Mouse (Mus musculus) ES-Bruce4 (cell line): ENCODE results near the gene H2-Eb1. TPM values are rescaled to one million over a fixed set of nuclear protein-coding genes. Genes with fewer than 3 reads are reported as not detected.

Experiments used
- H3K27ac ChIP-seq: 2 replicates; pipeline ENCODE4 v1.5.1; 2012; ENCODE audit warnings: low read length, inconsistent platforms; ENCODE audit not compliant: insufficient read depth
- H3K27me3 ChIP-seq: 2 replicates; pipeline ENCODE4 v1.6.1; 2012; ENCODE audit warnings: mild to moderate bottlenecking, low read length, inconsistent platforms; ENCODE audit not compliant: control insufficient read depth, poor library complexity, insufficient read depth, severe bottlenecking
- H3K36me3 ChIP-seq: 2 replicates; pipeline ENCODE4 v1.6.1; 2012; ENCODE audit warnings: inconsistent platforms, mild to moderate bottlenecking, low read length, moderate library complexity; ENCODE audit not compliant: control insufficient read depth, poor library complexity, insufficient read depth, severe bottlenecking
- H3K4me1 ChIP-seq: one replicate; pipeline ENCODE4 v1.8.1; 2011; ENCODE audit warnings: low read length; ENCODE audit not compliant: control insufficient read depth, insufficient read depth
- H3K4me3 ChIP-seq: 2 replicates; pipeline ENCODE4 v1.5.1; 2011; ENCODE audit warnings: low read depth, mild to moderate bottlenecking, low read length
- H3K9ac ChIP-seq: 2 replicates; pipeline ENCODE4 v1.6.1; 2012; ENCODE audit warnings: low read depth, mild to moderate bottlenecking, inconsistent platforms; ENCODE audit not compliant: poor library complexity, severe bottlenecking
- H3K9me3 ChIP-seq: replicated peaks from 2 replicates; pipeline ENCODE4 v1.6.1; 2012; ENCODE audit warnings: mild to moderate bottlenecking, low read length, inconsistent platforms; ENCODE audit not compliant: control insufficient read depth, poor library complexity, insufficient read depth, severe bottlenecking
- CTCF ChIP-seq: IDR thresholded peaks from one replicate; pipeline ENCODE4 v1.8.1; 2011; ENCODE audit warnings: low read depth, low read length
- EP300 ChIP-seq: IDR thresholded peaks from 2 replicates; pipeline ENCODE4 v1.6.1; 2011; ENCODE audit warnings: low read depth, low read length; ENCODE audit not compliant: insufficient read depth
- POLR2A ChIP-seq: IDR thresholded peaks from one replicate; pipeline ENCODE4 v1.8.1; 2011; ENCODE audit warnings: low read length; ENCODE audit not compliant: insufficient read depth
- polyA plus RNA-seq: library from polyadenylated mRNA; stranded (reverse); fragments of >200 nt; gene quantifications from 2 replicates; pipeline ENCODE4 v1.2.4, GENCODE M21; 2011; ENCODE audit warnings: low read depth; ENCODE audit not compliant: missing spikeins, insufficient read depth, insufficient read length

Gene H2-Eb1
- polyA plus RNA-seq, 1 experiment, result 2.8 TPM

DNA sequence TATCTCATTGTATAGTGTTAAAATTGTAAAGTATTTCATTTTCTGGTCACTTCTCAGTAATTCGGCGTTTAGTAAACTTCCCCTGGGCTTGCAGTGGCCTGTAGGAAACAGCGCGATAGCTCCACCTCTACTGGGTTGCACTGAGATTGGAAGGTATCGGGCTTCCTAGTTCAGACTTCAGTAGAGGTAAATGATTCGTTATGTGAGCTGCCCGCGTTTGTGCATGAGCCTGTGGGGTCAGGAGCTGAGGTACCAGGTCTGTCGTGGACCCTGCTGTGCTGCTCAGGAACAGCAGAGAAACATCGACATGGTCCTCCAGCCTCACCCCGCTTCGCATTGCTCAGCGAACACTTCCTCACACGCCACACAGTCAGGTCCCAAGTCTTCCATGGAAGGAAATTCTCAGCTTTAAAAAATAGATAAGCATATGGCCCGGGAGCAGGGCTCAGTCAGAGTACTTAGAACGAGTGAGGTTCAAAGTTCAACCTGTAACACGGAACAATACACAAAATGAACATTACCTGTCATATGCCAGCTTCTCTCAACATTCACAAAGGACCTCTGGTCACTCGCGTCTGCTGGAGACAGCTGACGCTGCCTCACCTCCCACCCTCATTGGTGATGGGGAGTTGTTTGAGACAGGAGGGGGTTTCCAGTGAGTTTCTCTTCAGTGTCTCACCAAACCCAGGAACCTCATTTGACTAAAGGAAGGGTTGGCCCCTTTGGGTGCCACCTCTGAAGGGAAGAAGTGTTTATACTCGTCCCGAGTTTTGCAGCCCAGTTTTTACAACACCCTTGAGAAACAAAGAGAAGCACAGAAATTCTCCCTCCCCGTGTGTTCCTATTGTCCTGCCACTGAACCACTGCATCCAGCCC, 4.7 kb upstream of the H2-Eb1 start:
- Histone ChIP-seq H3K27ac (no peak overlapping the region), H3K36me3 (no peaks in the 10 kb centered on the region), H3K4me1 (no peaks in the 10 kb centered on the region), H3K27me3 (no peaks in the 10 kb centered on the region), H3K4me3 (no peak overlapping the region), H3K9me3 (no peaks in the 10 kb centered on the region), H3K9ac (no peak overlapping the region)
- no peak for TF ChIP-seq CTCF
- no peak for TF ChIP-seq POLR2A
- TF ChIP-seq EP300, result no peak

GRCm38 (mm10) chr17:34301670-34302190, 3.9 kb upstream of the H2-Eb1 start:
- Histone ChIP-seq H3K4me1 (no peaks in the 10 kb centered on the region), H3K36me3 (no peaks in the 10 kb centered on the region), H3K9ac (no peak overlapping the region), H3K27me3 (no peaks in the 10 kb centered on the region), H3K27ac (no peak overlapping the region), H3K9me3 (no peaks in the 10 kb centered on the region), H3K4me3 (no peak overlapping the region)
- TF ChIP-seq EP300 (no peak), POLR2A (no peak), CTCF (no peak)

DNA sequence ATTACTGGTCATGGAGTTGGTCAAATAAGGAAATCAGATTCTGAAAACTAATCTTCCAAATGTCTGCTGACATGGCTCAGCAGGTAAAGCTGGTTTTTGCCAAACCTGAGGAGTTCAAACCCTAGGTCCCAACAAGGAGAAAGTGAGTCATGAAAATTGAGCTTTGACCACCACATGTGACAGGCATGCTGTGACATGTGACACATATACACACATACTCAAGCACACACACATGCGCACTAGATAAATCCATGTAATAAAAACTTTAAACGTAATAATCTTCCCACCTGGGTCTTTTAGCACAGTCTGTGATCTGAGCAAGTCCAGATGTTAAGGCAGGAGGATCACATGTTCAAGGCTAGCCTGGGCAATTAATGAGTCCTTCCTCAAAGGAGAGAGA, 1.9 kb upstream of the H2-Eb1 start:
- TF ChIP-seq POLR2A, result no peak
- no peak for TF ChIP-seq CTCF
- no peak for TF ChIP-seq EP300
- Histone ChIP-seq H3K36me3 (no peaks in the 10 kb centered on the region), H3K27ac (no peak overlapping the region), H3K9me3 (no peaks in the 10 kb centered on the region), H3K4me1 (no peaks in the 10 kb centered on the region), H3K27me3 (no peaks in the 10 kb centered on the region), H3K9ac (no peak overlapping the region), H3K4me3 (no peak overlapping the region)

DNA sequence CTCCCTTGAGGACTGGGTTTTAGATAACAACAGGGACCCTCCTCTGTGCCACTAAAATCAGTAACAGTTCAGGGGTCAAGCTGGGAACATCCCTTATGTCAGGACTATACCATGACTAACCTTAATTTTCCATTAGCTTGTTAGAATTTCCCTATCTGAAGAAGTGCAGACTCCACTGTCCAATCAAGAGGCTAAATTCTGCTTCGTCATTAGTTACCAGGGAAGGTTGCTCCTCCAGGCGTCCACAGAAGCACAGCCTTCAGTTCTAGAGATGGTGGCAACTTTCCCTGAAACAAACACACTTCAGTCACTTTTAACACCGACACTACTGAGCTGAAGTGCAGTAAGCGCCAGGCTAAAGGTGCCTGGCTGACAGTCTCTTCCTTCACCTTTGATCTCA, 916 bp upstream of the H2-Eb1 start:
- no peak overlapping the region for H3K27ac ChIP-seq
- H3K36me3 ChIP-seq, result no peaks in the 10 kb centered on the region
- no peak overlapping the region for H3K9ac ChIP-seq
- TF ChIP-seq EP300 (no peak), CTCF (no peak), POLR2A (no peak)
- H3K9me3 ChIP-seq, result no peaks in the 10 kb centered on the region
- H3K4me1 ChIP-seq, result no peaks in the 10 kb centered on the region
- no peak overlapping the region for H3K4me3 ChIP-seq
- no peaks in the 10 kb centered on the region for H3K27me3 ChIP-seq

GRCm38 (mm10) chr17:34306407-34306806, 740 bp downstream of the H2-Eb1 start:
- H3K9ac ChIP-seq, result no peak overlapping the region
- H3K4me3 ChIP-seq, result no peak overlapping the region
- no peaks in the 10 kb centered on the region for H3K9me3 ChIP-seq
- H3K36me3 ChIP-seq, result no peaks in the 10 kb centered on the region
- no peak overlapping the region for H3K27ac ChIP-seq
- no peaks in the 10 kb centered on the region for H3K4me1 ChIP-seq
- TF ChIP-seq CTCF (no peak), EP300 (no peak), POLR2A (no peak)
- no peaks in the 10 kb centered on the region for H3K27me3 ChIP-seq

DNA sequence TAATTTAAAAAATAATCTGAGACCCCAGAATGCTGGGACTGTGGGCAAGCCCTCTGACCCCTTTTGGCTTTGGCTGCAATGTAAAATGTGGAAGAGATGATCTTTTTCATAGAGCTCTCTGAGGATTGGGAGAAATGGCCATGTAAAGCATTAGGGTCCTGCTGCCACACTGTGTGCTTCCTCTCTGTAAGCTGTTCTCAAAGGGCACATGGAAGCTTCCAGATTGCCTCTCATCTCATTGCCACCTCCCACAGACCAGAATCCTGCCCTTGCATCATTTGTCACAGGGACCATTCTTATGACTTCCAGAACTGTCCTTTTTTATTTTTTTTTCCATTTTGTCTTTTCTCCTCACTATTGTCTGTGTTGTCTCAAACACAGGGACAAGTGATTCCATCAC, 1.5 kb downstream of the H2-Eb1 start:
- Histone ChIP-seq H3K9ac (no peak overlapping the region), H3K36me3 (no peaks in the 10 kb centered on the region), H3K4me3 (no peak overlapping the region), H3K4me1 (no peaks in the 10 kb centered on the region), H3K9me3 (no peaks in the 10 kb centered on the region), H3K27ac (no peak overlapping the region), H3K27me3 (no peaks in the 10 kb centered on the region)
- TF ChIP-seq EP300 (no peak), CTCF (no peak), POLR2A (no peak)
